Mouse (Mus musculus) thymus, adult 2 months (tissue): Measurements from ENCODE around the gene Tmem50a. TPM values are rescaled to one million over a fixed set of nuclear protein-coding genes. Genes with fewer than 3 reads are reported as not detected.

Source experiments
- DNase-seq: peaks from one replicate; pipeline ENCODE4 v3.0.0; 2021
- H3K27ac ChIP-seq: fragments of 200-500 bp; 2 replicates; pipeline ENCODE4 v1.5.1; 2012; ENCODE audit warnings: low read length, control low read depth; ENCODE audit not compliant: control insufficient read depth, insufficient read depth
- H3K27me3 ChIP-seq: fragments of 200-500 bp; 2 replicates; pipeline ENCODE4 v1.6.1; 2012; ENCODE audit warnings: mild to moderate bottlenecking, low read length, moderate library complexity, mixed read lengths; ENCODE audit not compliant: control insufficient read depth, insufficient read depth
- H3K36me3 ChIP-seq: fragments of 200-500 bp; 2 replicates; pipeline ENCODE4 v1.6.1; 2012; ENCODE audit warnings: mild to moderate bottlenecking, low read length, moderate library complexity; ENCODE audit not compliant: control insufficient read depth, insufficient read depth
- H3K4me1 ChIP-seq: fragments of 200-500 bp; replicated peaks from 2 replicates; pipeline ENCODE4 v1.6.1; 2012; ENCODE audit warnings: low read length; ENCODE audit not compliant: control insufficient read depth, insufficient read depth
- H3K4me3 ChIP-seq: fragments of 200-500 bp; 2 replicates; pipeline ENCODE4 v1.5.1; 2012; ENCODE audit warnings: mild to moderate bottlenecking, low read length, control low read depth, moderate library complexity; ENCODE audit not compliant: control insufficient read depth, insufficient read depth
- CTCF ChIP-seq: fragments of 200-500 bp; IDR thresholded peaks from 2 replicates; pipeline ENCODE4 v1.5.1; 2012; ENCODE audit warnings: mild to moderate bottlenecking, control low read depth, low read length, moderate library complexity, borderline replicate concordance; ENCODE audit not compliant: control insufficient read depth, poor library complexity, insufficient read depth; ENCODE audit errors: extremely low read depth
- POLR2A ChIP-seq: fragments of 200-500 bp; IDR thresholded peaks from 2 replicates; pipeline ENCODE4 v1.6.1; 2012; ENCODE audit warnings: mild to moderate bottlenecking, low read length, control low read depth, moderate library complexity; ENCODE audit not compliant: control insufficient read depth, poor library complexity, insufficient read depth; ENCODE audit errors: extremely low read depth
- WGBS: fragments of 180-500 bp; shearing (Covaris S2); methylation state at CpG from one replicate; pipeline ENCODE4 v1.1.7; 2018; 5-methylcytosine and 5-hydroxymethylcytosine counted together
- polyA plus RNA-seq: library from polyadenylated mRNA; depleted of rRNA; stranded (reverse); fragments of >200 nt; gene quantifications from 2 replicates; pipeline ENCODE4 v1.2.3, GENCODE M21; 2012

The Tmem50a gene
- polyA plus RNA-seq, 1 experiment, result 226 TPM

DNA sequence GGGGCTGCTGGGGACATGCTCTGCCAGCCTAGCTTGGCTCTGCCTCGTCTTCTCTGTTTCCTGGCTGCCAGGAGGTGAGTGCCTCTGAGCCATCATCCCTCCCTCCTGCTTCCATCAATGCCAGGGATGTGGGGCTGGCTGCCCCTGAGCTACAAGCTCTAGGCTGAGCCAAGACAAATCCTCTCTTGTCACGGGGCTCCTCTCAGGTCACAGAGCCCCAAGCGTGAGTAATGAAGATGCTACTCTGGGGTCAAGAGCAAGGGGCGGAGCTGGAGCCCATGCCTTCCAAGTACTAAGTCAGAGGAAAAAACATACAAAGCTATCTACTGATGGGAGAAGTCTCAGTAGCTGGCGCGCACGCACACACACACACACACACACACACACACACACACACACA lies 11.8 kb downstream of the Tmem50a start:
- DNase-seq, result no peak
- no peak overlapping the region for H3K4me3 ChIP-seq
- no peak overlapping the region for H3K27ac ChIP-seq
- H3K36me3 ChIP-seq, result peaks cover 93% of the 10 kb centered on the region
- no peaks in the 10 kb centered on the region for H3K27me3 ChIP-seq
- H3K4me1 ChIP-seq, result no peaks in the 10 kb centered on the region
- no peak for TF ChIP-seq POLR2A
- TF ChIP-seq CTCF, result no peak
- WGBS, result 91% methylated on average over 7 of the region's 7 CpGs

- WGBS, result 97% methylated on average over 8 of the region's 8 CpGs
- Histone ChIP-seq H3K36me3 (peaks cover 96% of the 10 kb centered on the region), H3K27ac (no peak overlapping the region), H3K27me3 (no peaks in the 10 kb centered on the region), H3K4me3 (no peak overlapping the region), H3K4me1 (no peaks in the 10 kb centered on the region)
- no peak for TF ChIP-seq POLR2A
- TF ChIP-seq CTCF, result no peak
- DNase-seq, result no peak
Observed at GRCm38 (mm10) chr4:134901126-134901525, 13.7 kb downstream of the Tmem50a start.

- no peak for DNase-seq
- 96% methylated on average over 6 of the region's 6 CpGs for WGBS
Observed at GRCm38 (mm10) chr4:134897256-134897655, 17.6 kb downstream of the Tmem50a start.

GRCm38 (mm10) chr4:134892096-134892495 lies 22.7 kb downstream of the Tmem50a start:
- peak; percentile 62 for DNase-seq
- H3K27me3 ChIP-seq, result no peaks in the 10 kb centered on the region
- no peak for TF ChIP-seq POLR2A
- TF ChIP-seq CTCF, result no peak
- H3K4me3 ChIP-seq, result no peak overlapping the region
- H3K27ac ChIP-seq, result no peak overlapping the region
- peaks cover 15% of the 10 kb centered on the region for H3K36me3 ChIP-seq
- 69% methylated on average over 6 of the region's 6 CpGs for WGBS
- no peaks in the 10 kb centered on the region for H3K4me1 ChIP-seq

More at GRCm38 (mm10) chr4:134897256-134897655, 17.6 kb downstream of the Tmem50a start:
- H3K27ac ChIP-seq, result no peak overlapping the region
- peaks cover 63% of the 10 kb centered on the region for H3K36me3 ChIP-seq
- TF ChIP-seq CTCF (no peak), POLR2A (no peak)
- H3K27me3 ChIP-seq, result no peaks in the 10 kb centered on the region
- no peaks in the 10 kb centered on the region for H3K4me1 ChIP-seq
- no peak overlapping the region for H3K4me3 ChIP-seq

- no peak overlapping the region for H3K27ac ChIP-seq
- TF ChIP-seq CTCF (no peak), POLR2A (no peak)
- no peak overlapping the region for H3K4me3 ChIP-seq
- WGBS, result 96% methylated on average over 4 of the region's 4 CpGs
- no peaks in the 10 kb centered on the region for H3K27me3 ChIP-seq
- no peaks in the 10 kb centered on the region for H3K36me3 ChIP-seq
- H3K4me1 ChIP-seq, result peaks cover 6% of the 10 kb centered on the region
- no peak for DNase-seq
Observed at GRCm38 (mm10) chr4:134884364-134884763, 30.5 kb downstream of the Tmem50a start.

DNA sequence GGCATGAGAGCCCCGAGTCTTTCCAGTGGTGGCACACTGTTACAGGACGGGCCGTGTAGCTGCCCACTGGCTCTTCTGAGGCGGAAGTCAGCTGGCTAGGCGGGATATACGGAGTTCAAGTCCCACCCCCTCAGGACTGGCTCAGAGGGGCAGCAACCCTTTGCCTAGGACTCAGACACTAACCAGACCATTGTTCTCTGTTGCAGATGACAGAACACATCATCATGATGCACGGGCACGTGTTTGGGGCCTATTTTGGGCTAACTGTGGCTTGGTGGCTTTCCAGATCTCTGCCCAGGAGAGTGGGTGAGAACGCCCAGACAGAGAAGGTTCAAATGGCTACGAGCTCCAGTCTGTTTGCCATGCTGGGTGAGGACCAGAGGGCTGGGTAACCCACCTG lies 31.0 kb downstream of the Tmem50a start:
- H3K36me3 ChIP-seq, result no peaks in the 10 kb centered on the region
- 68% methylated on average over 10 of the region's 10 CpGs for WGBS
- no peaks in the 10 kb centered on the region for H3K27me3 ChIP-seq
- peaks cover 6% of the 10 kb centered on the region for H3K4me1 ChIP-seq
- no peak overlapping the region for H3K27ac ChIP-seq
- no peak for DNase-seq
- no peak overlapping the region for H3K4me3 ChIP-seq
- no peak for TF ChIP-seq CTCF

DNA sequence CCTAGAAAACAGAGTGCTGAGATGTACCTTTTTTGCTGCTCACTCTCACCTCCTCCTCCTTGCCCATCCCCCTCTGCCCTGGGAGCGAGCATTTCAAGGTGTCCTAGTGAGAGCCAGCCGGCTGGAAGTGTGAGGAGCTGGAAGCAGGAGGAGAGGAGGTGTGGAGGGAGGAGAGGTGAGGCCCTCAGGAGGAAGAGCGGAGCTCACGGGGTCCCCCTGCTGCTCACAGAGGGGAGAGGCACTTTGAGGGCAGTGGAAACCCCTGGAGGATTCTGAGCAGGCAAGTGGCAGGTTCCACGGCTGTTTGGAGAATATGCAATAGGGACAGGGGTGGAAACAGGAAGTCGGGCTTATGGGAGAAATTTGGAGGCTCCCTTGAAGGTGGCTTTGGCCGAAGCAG lies 31.6 kb downstream of the Tmem50a start:
- Histone ChIP-seq H3K4me1 (peaks cover 6% of the 10 kb centered on the region), H3K27me3 (no peaks in the 10 kb centered on the region), H3K4me3 (no peak overlapping the region), H3K27ac (no peak overlapping the region), H3K36me3 (no peaks in the 10 kb centered on the region)
- WGBS, result 47% methylated on average over 7 of the region's 7 CpGs
- peak; percentile 78 for TF ChIP-seq CTCF
- TF ChIP-seq POLR2A, result no peak
- DNase-seq, result peak; percentile 46
